Mouse (Mus musculus): ENCODE data around the gene Myo10.

Gene Myo10

DNA sequence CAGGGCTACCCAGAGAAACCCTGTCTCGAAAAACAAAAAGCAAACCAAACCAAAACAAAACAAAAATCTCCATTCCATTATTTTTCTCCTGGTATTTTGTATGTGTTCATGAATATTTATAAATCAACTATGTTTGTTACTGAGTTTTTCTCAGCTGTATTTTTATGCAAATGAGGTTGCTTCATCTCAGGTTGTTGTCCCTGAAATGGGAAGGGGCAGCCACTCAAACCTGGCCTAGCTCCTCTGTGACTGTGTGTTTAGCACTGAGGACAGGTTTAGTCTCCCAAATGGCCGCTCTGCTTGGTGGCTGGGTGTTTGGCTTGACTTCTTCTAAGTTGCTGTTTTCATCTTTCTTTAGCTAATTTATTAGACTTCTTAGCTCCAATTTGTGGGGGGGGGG lies 138.7 kb downstream of the Myo10 start:
- DNase-seq (ENCODE audit: low spot score in 2 of 2) = no peak

- DNase-seq (ENCODE audit: low spot score in 2 of 2) = peak in 1 of 2 experiments; percentile 54
Measured at GRCm38 (mm10) chr15:25761800-25762211, 139.5 kb downstream of the Myo10 start.

GRCm38 (mm10) chr15:25762306-25762705 lies 140.0 kb downstream of the Myo10 start:
- no peak for DNase-seq (ENCODE audit: low spot score in 2 of 2)

DNA sequence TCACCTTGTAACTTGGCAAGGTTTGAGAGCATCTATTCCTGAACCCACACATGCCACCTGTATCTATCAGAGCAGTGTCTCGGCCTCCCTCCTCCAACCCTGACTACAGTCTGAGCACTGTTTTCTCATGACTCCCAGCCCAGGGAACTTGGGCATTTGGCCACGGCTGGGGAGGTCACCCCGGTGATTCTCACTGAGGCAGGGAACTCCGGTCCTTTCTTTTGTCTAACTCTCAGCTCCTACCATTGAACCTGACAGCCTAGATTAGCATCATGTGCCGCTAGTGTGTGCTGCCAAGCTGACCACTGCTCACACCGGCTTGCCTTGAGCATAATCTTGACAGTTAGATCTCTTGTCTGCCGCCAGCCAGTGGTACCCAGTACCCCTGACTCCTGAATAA lies 140.8 kb downstream of the Myo10 start:
- DNase-seq (ENCODE audit: low spot score in 2 of 2) = no peak

DNA sequence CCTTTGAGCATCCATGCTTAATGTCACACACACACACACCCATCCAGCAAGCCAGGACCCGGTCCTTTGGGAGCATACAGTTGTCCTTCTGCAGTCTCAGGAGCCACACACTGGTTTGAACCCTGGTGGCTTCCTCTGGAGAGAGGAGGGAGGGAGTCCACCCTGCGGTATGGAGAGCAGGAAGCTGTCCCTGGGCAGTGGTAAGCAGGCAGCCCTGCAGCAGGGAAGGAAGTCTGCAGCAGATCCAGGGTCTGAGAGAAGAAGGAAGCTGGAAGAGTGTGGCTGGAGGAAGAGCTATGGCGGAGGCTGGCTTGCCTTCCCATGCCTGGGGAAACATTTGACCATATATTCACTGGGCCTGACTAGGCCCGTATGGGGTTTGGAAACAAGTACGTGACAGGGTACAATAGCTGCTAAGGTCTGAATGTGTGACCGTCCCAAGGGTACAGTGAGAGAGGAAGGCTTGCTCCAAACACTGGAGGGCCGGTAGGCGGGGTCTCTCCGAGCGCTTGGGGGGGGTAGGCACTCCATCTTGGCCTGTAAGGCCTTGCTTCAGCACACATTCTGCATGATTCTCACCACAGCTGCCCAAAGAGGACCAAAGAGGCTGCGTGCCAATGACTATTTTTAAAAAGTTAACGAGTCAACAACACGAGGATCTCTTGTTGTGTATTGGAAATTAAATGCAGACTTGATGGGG lies 142.5 kb downstream of the Myo10 start:
- DNase-seq (ENCODE audit: low spot score in 2 of 2) = no peak

GRCm38 (mm10) chr15:25767777-25768176 lies 145.5 kb downstream of the Myo10 start:
- peak in 1 of 2 experiments; percentile 42 for DNase-seq (ENCODE audit: low spot score in 2 of 2)

DNA sequence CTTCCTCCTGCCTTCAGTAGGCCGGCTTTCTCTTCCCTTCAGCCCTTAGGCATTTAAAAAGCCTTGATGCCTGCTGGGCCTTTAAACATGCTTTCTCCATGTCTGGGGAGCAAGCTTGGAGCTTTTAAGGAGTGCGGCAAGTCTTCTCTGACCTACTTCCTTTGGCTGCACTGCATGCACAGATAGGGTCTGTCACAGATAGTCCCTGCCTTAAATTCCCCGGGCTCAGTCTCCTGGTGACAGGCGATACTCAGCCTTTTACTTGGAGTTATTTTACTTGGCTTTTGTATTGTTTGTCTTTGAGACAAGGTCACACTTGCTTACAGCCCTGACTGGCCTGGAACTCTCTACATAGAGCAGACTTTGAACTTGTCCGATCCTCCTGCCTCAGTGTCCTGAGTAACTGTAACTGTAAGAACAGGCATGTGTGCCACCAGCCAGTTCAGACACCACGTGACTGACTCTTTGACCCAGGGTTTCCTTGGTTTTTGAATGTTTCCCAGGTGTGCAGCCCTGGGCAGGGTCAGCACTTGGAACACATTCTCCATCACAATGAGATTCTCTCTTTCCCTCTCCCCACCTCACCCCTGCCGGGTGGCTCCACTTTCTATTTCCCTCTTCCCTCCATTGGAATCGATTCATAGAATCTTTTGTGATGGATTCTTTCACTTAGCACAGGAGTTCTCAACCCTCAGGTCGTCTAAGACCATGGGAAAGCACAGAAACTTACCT lies 147.4 kb downstream of the Myo10 start:
- no peak for DNase-seq (ENCODE audit: low spot score in 2 of 2)

DNA sequence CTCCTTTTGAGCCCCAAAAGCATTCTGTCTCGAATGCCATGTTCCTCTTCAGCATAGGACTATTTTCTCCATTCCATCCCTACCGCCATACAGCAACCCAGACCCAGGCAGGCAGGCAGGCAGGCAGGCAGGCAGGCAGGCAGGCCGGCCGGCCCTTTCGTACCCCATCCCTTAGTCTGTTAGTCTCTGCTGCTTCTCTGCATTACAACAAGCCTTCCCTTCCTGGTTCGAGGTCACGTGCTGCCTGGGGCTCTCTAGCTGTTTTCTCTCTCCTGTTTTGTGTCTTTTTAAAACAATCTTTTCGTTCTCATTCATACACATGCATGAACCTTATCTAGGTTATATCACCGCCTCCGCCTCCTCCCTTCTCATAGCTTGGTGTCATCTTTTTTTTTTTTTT lies 149.5 kb downstream of the Myo10 start:
- DNase-seq (ENCODE audit: low spot score in 2 of 2) = no peak

DNA sequence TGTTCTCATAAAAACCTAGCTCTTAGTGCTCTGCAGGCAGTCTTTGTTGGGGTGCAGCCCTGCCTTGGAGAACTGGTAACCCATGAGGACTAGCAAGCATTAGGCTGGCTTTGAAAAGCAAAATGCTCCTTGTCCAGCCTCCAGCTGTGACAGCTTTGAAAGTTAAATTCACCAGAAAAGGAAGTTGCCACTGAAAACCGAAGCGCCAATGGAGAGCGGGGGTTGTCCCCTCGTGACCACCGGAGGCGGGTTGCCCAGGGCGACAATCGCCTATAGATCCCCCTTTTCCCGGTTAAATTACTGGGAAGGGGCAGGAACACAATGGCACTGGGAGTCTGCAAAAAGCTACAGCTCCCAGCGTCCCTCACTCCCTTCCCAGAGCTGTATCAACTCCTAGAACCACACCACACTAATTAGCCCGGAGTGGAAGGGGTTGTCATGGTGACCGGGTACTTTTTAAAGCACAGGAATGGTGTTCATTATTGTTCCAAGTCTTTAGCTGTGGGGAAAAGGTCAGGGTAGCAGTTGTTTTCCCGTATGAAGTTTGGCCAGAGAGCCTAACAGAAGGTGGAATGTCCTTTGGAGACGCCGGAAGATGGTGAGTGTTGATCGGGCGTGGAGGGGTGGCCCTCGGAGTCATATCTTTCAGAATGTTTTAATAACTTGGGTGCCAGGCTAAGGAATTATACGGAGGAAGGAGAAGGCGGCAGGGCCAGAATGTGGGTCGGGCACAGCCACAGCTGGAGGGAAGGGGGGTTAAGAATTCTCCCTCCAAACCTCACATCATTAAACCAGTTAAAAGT lies 151.6 kb downstream of the Myo10 start:
- DNase-seq (ENCODE audit: low spot score in 2 of 2) = peak; percentile 63 to 73

DNA sequence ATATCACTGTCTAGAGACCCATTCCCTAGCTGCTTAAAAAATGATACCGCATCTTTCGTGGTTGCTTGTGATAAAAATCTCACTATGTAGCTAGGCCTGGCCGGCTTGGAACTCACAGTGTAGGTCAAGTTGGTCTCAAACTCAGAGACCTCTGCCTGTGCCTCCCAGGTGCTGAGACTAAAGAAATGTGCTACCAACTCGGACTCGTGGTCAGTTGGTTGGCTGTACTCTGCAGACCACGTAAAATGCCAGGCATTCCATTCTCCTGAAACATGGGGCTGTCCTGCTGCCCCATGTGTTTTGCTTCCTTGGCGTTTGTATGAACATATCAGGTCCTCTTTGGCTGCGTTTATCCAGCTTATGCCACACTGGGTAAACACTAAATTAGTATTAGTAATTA lies 156.6 kb downstream of the Myo10 start:
- no peak for DNase-seq (ENCODE audit: low spot score in 2 of 2)

GRCm38 (mm10) chr15:25779522-25780191 lies 157.3 kb downstream of the Myo10 start:
- no peak for DNase-seq (ENCODE audit: low spot score in 2 of 2)

DNA sequence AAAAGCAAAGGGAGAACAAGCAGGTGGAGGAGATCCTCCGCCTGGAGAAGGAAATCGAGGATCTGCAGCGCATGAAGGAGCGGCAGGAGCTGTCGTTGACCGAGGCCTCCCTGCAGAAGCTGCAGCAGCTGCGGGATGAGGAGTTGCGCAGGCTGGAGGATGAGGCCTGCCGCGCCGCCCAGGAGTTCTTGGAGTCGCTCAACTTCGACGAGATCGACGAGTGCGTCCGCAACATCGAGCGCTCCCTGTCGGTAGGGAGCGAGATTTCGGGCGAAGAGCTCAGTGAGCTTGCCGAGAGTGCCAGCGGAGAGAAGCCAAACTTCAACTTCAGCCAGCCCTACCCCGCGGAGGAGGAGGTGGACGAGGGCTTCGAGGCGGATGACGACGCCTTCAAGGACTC lies 158.7 kb downstream of the Myo10 start:
- DNase-seq (ENCODE audit: low spot score in 2 of 2) = no peak

DNA sequence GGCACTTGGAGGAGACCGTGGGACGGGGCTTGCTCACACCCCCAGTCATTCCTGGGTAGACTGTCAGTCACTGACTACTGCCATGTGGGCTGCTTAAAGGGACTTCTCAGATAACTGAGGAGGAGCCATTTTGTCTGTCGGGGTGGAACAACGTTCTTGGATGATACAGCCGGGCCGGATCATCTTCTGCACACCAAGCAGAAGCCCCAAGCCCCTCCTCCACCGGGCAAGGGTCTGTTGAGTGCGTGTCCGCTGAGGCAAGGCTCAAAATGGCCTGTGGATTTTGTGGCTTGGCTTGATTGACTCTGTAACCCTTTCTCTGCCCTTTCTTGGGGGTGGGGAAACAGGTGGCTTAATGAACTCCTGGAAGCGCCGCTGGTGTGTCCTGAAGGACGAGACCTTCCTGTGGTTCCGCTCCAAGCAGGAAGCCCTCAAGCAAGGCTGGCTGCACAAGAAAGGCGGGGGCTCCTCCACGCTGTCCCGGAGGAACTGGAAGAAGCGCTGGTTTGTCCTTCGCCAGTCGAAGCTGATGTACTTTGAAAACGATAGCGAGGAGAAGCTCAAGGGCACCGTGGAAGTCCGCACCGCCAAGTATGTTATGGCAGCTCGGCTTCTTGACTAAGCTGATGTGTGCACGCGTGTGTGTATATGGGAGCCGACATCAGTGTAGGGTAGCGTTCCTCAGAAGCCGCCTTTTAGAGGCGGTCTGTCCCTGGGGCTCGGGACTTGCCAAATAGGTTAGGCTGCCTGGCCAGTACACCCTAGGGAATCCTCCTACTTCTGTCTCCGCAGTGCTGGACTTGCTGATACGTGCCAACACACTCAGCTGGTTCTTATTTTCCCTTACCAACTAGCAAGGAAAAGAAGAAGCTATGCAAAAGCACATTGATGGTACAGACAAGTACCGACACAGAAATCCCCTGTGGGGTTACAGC lies 163.4 kb downstream of the Myo10 start:
- DNase-seq (ENCODE audit: low spot score in 2 of 2) = no peak

DNA sequence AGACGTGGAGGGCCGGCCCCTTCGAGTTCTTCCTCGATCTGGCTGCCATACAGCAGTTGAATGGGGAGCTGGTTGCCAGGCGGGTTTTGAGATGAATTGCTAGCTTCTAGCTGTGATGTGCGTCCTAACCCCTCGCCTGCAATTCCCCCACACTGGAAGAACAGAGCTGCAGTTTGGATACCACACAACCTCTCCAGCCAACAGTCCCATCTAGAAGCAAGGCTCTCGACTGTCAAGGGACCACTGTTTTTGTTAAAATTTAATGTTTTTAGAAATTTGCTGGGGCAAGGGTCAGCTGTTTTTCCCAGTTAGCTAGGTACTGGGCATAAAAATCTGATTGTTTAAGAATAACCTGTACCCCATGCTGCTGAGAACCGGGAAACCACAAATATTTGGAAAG lies 165.1 kb downstream of the Myo10 start:
- no peak for DNase-seq (ENCODE audit: low spot score in 2 of 2)

GRCm38 (mm10) chr15:25787965-25788364 lies 165.6 kb downstream of the Myo10 start:
- DNase-seq (ENCODE audit: low spot score in 2 of 2) = no peak

DNA sequence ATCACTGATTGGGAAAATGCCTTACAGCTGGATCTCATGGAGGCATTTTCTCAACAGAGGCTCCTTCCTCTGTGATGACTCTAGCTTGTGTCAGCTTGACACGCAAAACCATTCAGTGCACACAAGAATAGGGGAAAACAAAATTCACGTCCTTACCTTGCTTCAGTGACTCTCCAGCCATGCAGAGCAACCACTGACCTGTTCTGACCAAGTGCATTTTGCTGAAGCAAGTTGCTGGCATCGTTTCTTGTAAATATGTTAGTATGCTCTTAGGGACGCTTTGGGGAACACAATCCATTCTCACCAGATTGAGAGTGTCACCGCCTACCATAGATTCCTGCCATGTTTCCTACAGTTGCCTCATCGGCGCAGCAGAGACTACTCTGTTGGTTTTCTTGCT lies 166.2 kb downstream of the Myo10 start:
- no peak for DNase-seq (ENCODE audit: low spot score in 2 of 2)

DNA sequence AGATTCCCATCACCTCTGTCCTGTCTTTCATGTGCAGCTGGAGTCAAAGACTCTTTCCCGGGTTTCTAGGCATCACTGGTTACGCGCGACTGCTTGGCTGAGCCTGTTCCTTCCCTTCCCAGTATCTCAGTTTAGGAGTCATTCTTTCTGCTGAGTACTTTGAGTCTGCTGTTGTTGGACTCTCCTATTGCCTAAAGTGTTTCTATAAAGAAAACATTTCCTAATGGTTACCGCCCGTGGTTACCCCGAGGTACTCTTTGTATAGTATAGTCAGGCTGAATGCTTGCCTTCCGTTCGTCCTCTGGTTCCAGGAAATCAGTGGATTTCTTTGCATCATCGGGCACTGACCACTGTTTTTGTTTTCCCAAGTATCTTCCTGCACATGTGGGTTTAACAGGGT lies 166.9 kb downstream of the Myo10 start:
- no peak for DNase-seq (ENCODE audit: low spot score in 2 of 2)

DNA sequence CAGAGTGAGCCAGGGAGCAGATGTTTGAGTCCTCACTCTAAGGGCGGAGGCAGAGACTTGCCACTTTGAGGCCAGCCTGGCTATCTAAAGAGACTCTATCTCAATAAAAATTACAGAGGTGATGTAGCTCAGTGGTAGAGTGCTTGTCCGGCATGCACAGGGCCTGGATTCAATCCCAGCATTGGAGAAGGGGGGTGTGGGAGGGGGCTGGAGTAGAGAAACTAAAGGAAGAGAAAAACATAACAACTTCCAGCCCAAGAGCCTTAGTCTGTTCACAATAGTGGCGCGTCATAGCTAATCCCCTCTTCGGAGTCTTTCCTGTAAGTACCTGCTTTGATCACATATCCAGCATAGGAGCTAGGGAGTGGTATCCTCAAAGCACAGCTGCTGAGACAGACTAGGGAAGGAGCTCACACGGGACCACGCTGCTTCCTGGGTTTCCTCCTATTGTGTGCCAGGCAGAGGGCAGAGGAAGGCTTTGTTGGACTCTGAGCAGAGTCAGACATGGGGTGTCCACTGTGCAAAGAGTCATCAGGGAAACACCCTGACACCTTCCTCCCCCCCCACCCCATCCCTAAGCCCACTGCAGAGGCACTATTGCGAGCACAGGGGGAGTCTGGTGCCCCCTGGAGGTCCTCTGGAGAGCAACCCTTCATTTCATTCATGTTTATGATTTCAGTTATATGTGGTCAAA lies 169.5 kb downstream of the Myo10 start:
- no peak for DNase-seq (ENCODE audit: low spot score in 2 of 2)

GRCm38 (mm10) chr15:25794123-25794522 lies 171.8 kb downstream of the Myo10 start:
- peak in 1 of 2 experiments; percentile 23 for DNase-seq (ENCODE audit: low spot score in 2 of 2)

DNA sequence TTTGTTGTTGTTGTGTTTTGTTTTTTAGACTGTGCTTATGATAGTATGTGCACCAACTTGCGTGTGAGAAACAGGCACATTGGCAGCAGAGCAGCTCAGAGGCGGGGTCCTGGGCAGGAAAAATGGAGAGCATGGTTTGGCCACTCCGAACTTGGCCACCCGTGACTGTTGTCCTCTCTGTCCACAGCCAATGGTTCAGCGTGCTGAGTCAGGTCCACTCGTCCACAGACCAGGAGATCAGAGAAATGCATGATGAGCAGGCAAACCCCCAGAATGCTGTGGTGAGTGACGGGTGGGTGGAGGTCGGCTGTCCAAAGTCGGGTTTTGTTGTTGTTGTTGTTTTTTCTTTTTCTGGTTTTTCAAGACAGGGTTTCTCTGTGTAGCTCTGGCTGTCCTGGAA lies 173.2 kb downstream of the Myo10 start:
- no peak for DNase-seq (ENCODE audit: low spot score in 2 of 2)
